Mouse (Mus musculus): Measurements from ENCODE around the gene Lce1i.
"Not testable (repeated sequence)": the region's sequence is repeated elsewhere in the genome, so short reads cannot be mapped to it uniquely, and the experiment has no call there.

Gene Lce1i

GRCm38 (mm10) chr3:92778799-92779198 lies at the start of gene Lce1i:
Gene Lce1i, minus strand, starts transcription at chr3:92778899.
- no peak for DNase-seq (ENCODE audit: low spot score in 2 of 2)

GRCm38 (mm10) chr3:92827108-92827507 lies 48.4 kb upstream of the Lce1i start, which contains the start of gene Kprp:
Gene Kprp, minus strand, starts transcription at chr3:92827247.
- DNase-seq (ENCODE audit: low spot score in 2 of 2) = no peak

- DNase-seq (ENCODE audit: low spot score in 2 of 2) = no peak
Measured at GRCm38 (mm10) chr3:92825808-92826207, 47.1 kb upstream of the Lce1i start.

- not testable (repeated sequence) for DNase-seq (ENCODE audit: low spot score in 2 of 2)
Measured at GRCm38 (mm10) chr3:92816036-92816435, 37.3 kb upstream of the Lce1i start.

- DNase-seq (ENCODE audit: low spot score in 2 of 2) = no peak
Measured at GRCm38 (mm10) chr3:92815581-92815980, 36.9 kb upstream of the Lce1i start.

- no peak for DNase-seq (ENCODE audit: low spot score in 2 of 2)
Measured at GRCm38 (mm10) chr3:92807791-92808190, 29.1 kb upstream of the Lce1i start, which contains the start of gene Lce1k. Gene Lce1k, minus strand, starts transcription at chr3:92807891.

- no peak for DNase-seq (ENCODE audit: low spot score in 2 of 2)
Measured at GRCm38 (mm10) chr3:92790414-92790813, 11.7 kb upstream of the Lce1i start, which contains the start of gene Lce1j. Gene Lce1j, minus strand, starts transcription at chr3:92790514.

- no peak for DNase-seq (ENCODE audit: low spot score in 2 of 2)
Measured at GRCm38 (mm10) chr3:92771573-92771972, 7.1 kb downstream of the Lce1i start.

GRCm38 (mm10) chr3:92764965-92765364 lies 13.7 kb downstream of the Lce1i start, which contains the start of gene Lce1h:
Gene Lce1h, minus strand, starts transcription at chr3:92765065.
- DNase-seq (ENCODE audit: low spot score in 2 of 2) = no peak

- no peak for DNase-seq (ENCODE audit: low spot score in 2 of 2)
Measured at GRCm38 (mm10) chr3:92753197-92753596, 25.5 kb downstream of the Lce1i start.

- no peak for DNase-seq (ENCODE audit: low spot score in 2 of 2)
Measured at GRCm38 (mm10) chr3:92752238-92752637, 26.5 kb downstream of the Lce1i start, which contains the start of gene Lce1g. Gene Lce1g, minus strand, starts transcription at chr3:92752338.

- no peak for DNase-seq (ENCODE audit: low spot score in 2 of 2)
Measured at GRCm38 (mm10) chr3:92738996-92739395, 39.7 kb downstream of the Lce1i start, which contains the start of gene Gm38119. Gene Gm38119, minus strand, starts transcription at chr3:92739096.

Measured in left cerebral cortex, adult 9 months (tissue).